Mouse (Mus musculus) CH12.LX (cell line): ENCODE results near the gene Cpsf6.

Experiments
- CHD2 ChIP-seq: IDR thresholded peaks from 2 replicates; pipeline ENCODE4 v1.6.1; 2011; ENCODE audit warnings: low read length, improper control_type of control experiment
- CTCF ChIP-seq, 2 experiments: IDR thresholded peaks in 1 of 2; conservative IDR thresholded peaks in 1 of 2; 2 replicates each; pipeline ENCODE4 v1.5.1; 2011 to 2012; ENCODE audit warnings: low read depth in 2 of 2, low read length in 2 of 2, improper control_type of control experiment in 1 of 2, inconsistent platforms in 1 of 2, mild to moderate bottlenecking in 1 of 2, moderate library complexity in 1 of 2
- POLR2A ChIP-seq: IDR thresholded peaks from 2 replicates; pipeline ENCODE4 v1.6.1; 2011; ENCODE audit warnings: low read depth, mild to moderate bottlenecking, improper control_type of control experiment, low read length
- POLR2AphosphoS2 ChIP-seq: IDR thresholded peaks from 2 replicates; pipeline ENCODE4 v1.6.1; 2011; ENCODE audit warnings: low read depth, low read length, improper control_type of control experiment
- RCOR1 ChIP-seq: conservative IDR thresholded peaks from 2 replicates; pipeline ENCODE4 v1.6.1; 2012; ENCODE audit warnings: low read depth, mild to moderate bottlenecking, inconsistent platforms, low read length, improper control_type of control experiment

DNA sequence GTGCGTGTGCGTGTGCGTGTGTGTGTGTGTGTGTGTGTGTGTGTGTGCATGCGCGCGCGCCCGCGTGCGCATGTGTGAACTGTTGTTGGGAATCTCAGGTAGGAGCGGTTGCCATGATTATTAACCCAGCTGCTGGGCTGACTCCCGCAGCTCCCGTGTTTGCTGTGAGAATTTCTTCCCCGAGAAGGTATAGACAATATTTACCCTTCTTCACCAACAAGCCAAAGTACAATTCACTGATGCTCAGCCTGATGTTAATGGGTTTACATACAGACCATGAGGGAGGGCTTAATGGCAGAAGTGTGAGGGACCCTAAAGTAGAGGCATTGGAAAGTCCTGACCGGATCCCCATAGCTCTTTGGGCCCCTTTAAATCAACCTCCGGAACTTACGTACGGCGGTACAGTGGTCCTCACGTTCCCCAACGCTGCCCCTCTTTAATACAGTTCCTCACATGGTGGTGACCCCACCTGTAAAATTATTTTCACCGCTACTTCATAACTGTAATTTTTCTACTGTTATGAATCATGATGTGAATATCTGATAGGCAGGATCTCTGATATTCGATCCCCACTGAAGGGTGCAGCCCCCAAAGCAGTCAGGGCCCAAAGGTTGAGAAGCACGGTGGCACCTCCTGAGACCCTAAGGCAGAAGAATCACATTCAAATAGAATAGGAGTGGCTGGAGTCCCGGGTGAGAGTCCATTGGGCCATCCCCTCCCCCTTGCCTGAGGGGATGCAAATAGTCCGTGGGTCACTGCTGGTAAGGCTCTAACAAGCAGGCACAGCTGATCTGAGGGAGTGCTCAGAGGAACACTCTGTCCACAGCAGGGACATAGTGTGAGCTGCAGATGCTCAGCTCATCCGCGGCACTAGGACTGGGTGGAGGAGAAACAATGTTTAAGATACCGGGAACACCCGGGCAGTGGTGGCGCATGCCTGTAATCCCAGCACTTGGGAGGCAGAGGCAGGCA is 10.4 kb upstream of the Cpsf6 start:
- no peak for TF ChIP-seq POLR2A
- TF ChIP-seq CHD2 = no peak
- TF ChIP-seq CTCF (conservative IDR thresholded peaks at IDR 0.05 in 1 of 2, IDR thresholded peaks at IDR 0.05 in 1 of 2; ENCODE audit: low read depth in 2 of 2, low read length in 2 of 2) = no peak
- no peak for TF ChIP-seq POLR2AphosphoS2
- no peak for TF ChIP-seq RCOR1
